Mouse (Mus musculus): ENCODE data around the gene Kif26a.

DNA sequence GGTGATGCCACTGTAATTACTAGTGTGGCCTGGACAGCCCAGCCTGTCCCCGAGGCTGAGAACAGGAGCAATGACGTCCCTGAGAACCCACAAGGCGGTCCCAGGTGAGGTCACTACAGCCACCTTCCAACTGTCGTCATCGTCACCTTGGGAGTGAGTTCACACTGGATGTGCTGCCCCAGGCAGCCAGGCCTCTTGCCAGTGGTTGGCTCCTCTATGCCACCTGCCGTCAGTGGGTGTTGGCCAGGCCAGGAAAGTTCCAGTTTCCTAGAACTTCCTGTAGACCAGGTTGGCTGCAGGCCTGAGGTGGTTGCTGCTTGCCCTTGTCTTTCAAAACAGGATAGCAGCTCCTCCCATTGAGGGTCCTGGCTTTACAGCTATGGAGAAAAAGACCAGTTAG, 40.9 kb downstream of the Kif26a start:
- TF ChIP-seq CTCF (IDR thresholded peaks at IDR 0.05; ENCODE audit: low read depth) (no peak), EP300 (IDR thresholded peaks at IDR 0.05; ENCODE audit: low read depth) (no peak)
